Mouse (Mus musculus) hematopoietic stem cell, adult 5-6 weeks (primary cell): ENCODE results near the gene Rfpl4. TPM values are rescaled to one million over a fixed set of nuclear protein-coding genes. Genes with fewer than 3 reads are reported as not detected.

Experiments used
- ATAC-seq, 2 experiments: fragments of 125-278 bp in 1 of 2; replicated peaks in 1 of 2; 2 replicates each; pipeline ENCODE4 v1.8.0; 2016 to 2017; ENCODE audit warnings: inconsistent platforms in 2 of 2, mild to moderate bottlenecking in 2 of 2, moderate number of reproducible peaks in 2 of 2, low read depth in 1 of 2, moderate TSS enrichment in 1 of 2; ENCODE audit not compliant: low FRiP score in 2 of 2, poor library complexity in 2 of 2, severe bottlenecking in 2 of 2, insufficient read depth in 1 of 2, low TSS enrichment in 1 of 2
- total RNA-seq: library from RNA; stranded (forward); fragments of 172-1452, 232-1000 nt; gene quantifications from 2 replicates; pipeline ENCODE4 v1.2.3, GENCODE M21; 2017

Gene Rfpl4
- total RNA-seq, 1 experiment from 2014 or later, result not detected

- ATAC-seq, result no peak
These were observed 31.2 kb downstream of the Rfpl4 start for GRCm38 (mm10) chr7:5085512-5085911.

GRCm38 (mm10) chr7:5083325-5084105 lies 33.2 kb downstream of the Rfpl4 start:
- ATAC-seq, result no peak

- ATAC-seq, result no peak
These were observed 34.8 kb downstream of the Rfpl4 start for GRCm38 (mm10) chr7:5081939-5082338.

- no peak for ATAC-seq
These were observed 35.5 kb downstream of the Rfpl4 start for GRCm38 (mm10) chr7:5081241-5081640.

DNA sequence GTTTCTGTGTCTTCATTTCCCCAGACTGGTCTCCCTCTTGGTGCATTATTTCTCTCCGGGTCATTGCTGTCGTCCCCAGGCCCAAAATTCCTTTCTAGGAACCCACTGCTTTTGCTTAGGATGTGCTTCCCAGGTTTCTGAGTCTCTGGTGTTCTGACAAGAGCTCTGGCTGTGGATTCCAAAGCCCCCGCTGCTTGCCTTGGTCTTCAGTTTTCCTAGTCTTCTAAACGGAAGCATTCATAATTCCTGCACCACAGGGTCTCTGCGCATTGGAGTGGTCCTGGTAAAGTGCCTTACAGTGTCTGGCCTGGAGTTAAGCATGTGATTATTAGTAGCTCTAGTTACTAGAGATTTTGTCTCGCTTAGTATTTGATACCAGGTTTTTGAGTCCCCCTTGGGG lies 35.9 kb downstream of the Rfpl4 start:
- no peak for ATAC-seq

DNA sequence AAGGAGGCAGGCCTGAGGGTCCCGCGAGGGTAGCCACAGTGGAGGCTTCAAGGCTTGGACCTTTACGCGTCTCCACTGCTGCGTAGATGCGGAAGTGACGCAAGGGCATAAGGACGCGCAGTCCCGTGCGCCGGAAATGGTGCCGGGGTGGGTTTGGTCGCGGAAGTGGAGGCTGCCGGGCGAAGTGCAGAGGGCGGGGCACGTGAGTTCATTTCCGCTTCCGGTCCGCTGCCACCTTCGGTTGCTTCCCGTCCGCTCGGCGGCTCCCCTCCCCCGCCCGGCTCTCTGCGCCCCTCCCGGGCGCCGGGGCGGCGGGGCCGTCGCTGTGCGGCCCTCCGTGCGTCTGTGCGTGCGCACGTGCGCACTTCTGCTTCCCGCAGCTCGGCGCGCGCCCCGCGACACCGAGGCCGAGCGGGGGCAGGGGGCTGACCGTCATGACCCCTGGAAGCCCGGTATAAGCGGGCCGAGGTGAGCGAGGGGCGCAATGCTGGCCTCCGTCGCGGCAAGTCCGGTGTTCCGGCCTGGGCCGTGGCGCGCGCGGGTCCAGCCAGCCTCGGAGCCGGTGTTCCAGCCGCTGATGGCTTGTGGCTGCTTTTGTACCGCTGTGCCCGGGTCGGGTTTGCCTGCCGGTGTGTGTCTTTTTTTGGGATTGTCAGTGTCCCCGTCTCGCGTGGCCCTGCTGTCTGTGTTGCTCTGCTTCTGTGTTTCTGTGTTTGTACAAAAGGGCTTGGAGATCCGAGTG lies 36.6 kb downstream of the Rfpl4 start, which contains the start of gene Epn1:
Epn1 (plus strand) TSS at position 226 of the 742 bp plus-strand sequence.
- ATAC-seq, result peak; percentile 96 to 99

- ATAC-seq, result peak in 1 of 2 experiments; percentile 1; a peak in 1 of 4 replicates
These were observed 37.3 kb downstream of the Rfpl4 start for GRCm38 (mm10) chr7:5079365-5080009.

DNA sequence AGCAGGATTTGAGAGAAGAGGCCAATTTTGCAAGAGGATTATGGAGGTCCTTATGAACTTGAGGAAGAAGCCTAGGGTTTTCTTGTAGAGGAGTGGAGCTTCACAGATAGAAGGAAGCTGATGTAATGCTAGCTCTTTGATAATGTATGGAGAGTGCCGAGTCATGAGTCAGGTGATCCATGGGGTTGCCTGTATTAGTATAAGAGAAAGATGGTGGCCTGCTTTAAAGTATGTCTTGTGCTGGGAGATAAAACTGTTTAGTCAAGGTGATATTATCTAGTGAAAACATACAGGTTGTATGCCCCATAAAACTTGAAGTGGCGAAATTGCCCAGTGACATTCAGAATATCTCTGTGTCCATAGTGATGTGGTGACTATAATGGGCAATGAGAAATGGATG lies 39.8 kb downstream of the Rfpl4 start:
- no peak for ATAC-seq

DNA sequence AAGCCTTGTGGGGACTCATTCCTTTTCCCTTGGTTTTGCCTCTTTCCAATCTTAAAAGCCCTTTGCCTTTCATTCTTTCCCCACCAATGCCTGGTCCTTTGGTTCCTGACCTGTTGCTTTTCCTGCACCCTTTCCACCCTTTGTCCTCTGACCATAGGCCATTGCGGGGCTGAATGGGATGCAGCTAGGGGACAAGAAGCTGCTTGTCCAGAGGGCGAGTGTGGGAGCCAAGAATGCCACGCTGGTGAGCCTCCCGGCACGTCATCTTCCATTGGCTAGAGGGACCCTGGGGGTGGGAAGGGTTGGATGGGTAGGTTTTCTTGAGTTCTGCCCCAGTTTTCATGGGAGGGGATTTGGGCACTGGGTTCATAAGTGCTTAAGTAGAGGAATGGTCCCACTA lies 41.8 kb downstream of the Rfpl4 start:
- no peak for ATAC-seq

GRCm38 (mm10) chr7:5073586-5073985 lies 43.2 kb downstream of the Rfpl4 start:
- ATAC-seq, result no peak

DNA sequence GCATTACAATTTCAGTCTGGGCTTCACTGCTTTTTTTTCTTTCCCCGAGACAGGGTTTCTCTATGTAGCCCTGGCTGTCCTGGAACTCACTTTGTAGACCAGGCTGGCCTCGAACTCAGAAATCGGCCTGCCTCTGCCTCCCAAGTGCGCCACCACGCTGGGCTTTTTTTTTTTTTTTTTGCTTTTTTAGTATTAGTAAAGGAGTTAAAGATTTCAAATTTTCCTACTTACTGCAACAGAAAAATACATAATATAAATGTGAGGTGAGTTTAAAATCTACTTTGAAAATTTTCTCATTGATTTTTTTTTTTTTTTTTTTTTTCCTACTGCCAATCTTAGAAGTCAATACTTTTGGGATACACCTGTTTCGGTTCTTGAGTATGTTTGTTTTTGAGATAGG lies 51.9 kb downstream of the Rfpl4 start:
- no peak for ATAC-seq

DNA sequence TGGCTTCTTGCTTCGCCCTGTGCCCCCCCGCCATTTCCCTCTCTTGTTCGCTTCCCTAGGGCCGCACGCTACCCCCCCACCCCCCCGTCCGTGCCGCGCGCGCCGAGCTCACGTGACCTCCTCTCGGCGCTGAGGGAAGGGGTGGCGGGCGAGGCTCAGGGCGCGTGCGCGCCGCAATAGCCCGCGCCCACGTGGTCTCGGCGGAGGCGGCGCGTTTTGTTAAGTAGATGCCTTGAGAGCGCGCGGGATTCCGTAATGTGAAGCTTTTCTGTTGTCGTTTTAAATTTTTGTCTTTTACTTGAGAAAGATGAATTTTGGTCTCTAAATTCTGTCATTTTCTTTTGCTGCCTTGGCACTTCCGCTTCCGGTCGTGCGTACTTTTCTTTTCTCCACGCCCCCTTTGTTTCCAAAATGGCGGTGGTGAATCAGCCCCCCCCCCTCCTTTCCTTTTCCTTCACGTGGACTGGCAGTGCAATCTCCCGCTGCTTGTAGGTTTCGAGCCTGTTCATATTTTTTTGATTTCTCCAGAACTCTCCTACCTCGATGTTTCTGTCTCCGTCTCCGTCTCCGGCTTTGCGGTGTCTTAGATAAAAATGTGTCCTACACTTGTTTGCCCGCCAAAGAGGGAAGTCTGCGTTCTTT lies 54.3 kb downstream of the Rfpl4 start:
- ATAC-seq, result no peak

- ATAC-seq, result peak; percentile 12 to 33; a peak in 2 of 4 replicates
These were observed 54.9 kb downstream of the Rfpl4 start, which contains the start of gene U2af2 for GRCm38 (mm10) chr7:5061774-5062359. Gene U2af2, plus strand, starts transcription at chr7:5062143.

GRCm38 (mm10) chr7:5060944-5061773 lies 55.6 kb downstream of the Rfpl4 start:
- ATAC-seq, result peak; percentile 68 to 69

- peak in 1 of 2 experiments; percentile 21; a peak in 1 of 4 replicates for ATAC-seq
These were observed 56.5 kb downstream of the Rfpl4 start for GRCm38 (mm10) chr7:5060239-5060731.
